Mouse (Mus musculus) midbrain, embryonic 11.5 days (tissue): ENCODE measurements around the gene Ttc1. TPM values are rescaled to one million over a fixed set of nuclear protein-coding genes. Genes with fewer than 3 reads are reported as not detected.

ENCODE experiments used
- ATAC-seq: fragments of 200-750 bp; cut with Nextera tagmentation; 2 replicates; pipeline ENCODE4 v1.8.0; 2017; ENCODE audit warnings: moderate TSS enrichment, moderate library complexity; ENCODE audit not compliant: low FRiP score
- DNase-seq: peaks from one replicate; pipeline ENCODE4 v3.0.0; 2015; ENCODE audit warnings: low spot score; ENCODE audit errors: missing footprints
- H3K27ac ChIP-seq: fragments of 300-500 bp; sonication (generic); 2 replicates; pipeline ENCODE4 v1.5.1; 2014; ENCODE audit warnings: low read depth, low read length
- H3K27me3 ChIP-seq: fragments of 300-500 bp; sonication (generic); 2 replicates; pipeline ENCODE4 v1.6.1; 2014; ENCODE audit warnings: mild to moderate bottlenecking, low read length, moderate library complexity, mixed read lengths; ENCODE audit not compliant: control insufficient read depth, insufficient read depth
- H3K36me3 ChIP-seq: fragments of 300-500 bp; sonication (generic); 2 replicates; pipeline ENCODE4 v1.6.1; 2014; ENCODE audit warnings: mild to moderate bottlenecking, low read length, moderate library complexity, mixed read lengths; ENCODE audit not compliant: control insufficient read depth, insufficient read depth
- H3K4me1 ChIP-seq: fragments of 300-500 bp; sonication (generic); 2 replicates; pipeline ENCODE4 v1.6.1; 2014; ENCODE audit warnings: low read length; ENCODE audit not compliant: control insufficient read depth, insufficient read depth
- H3K4me2 ChIP-seq: fragments of 300-500 bp; sonication (generic); 2 replicates; pipeline ENCODE4 v1.6.1; 2014; ENCODE audit warnings: mild to moderate bottlenecking, moderate library complexity
- H3K4me3 ChIP-seq: fragments of 300-500 bp; sonication (generic); 2 replicates; pipeline ENCODE4 v1.5.1; 2014; ENCODE audit warnings: low read depth, low read length
- H3K9ac ChIP-seq: fragments of 300-500 bp; sonication (generic); 2 replicates; pipeline ENCODE4 v1.6.1; 2014; ENCODE audit warnings: low read length
- H3K9me3 ChIP-seq: fragments of 300-500 bp; sonication (generic); 2 replicates; pipeline ENCODE4 v1.6.1; 2016; ENCODE audit warnings: low read length; ENCODE audit not compliant: control insufficient read depth
- WGBS: fragments of 180-500 bp; shearing (Covaris S2); extraction: QIAGEN DNeasy Blood & Tissue Kit; methylation state at CpG from one replicate; pipeline ENCODE4 v1.1.7; 2014; 5-methylcytosine and 5-hydroxymethylcytosine counted together
- polyA plus RNA-seq: library from polyadenylated mRNA; unstranded; fragments of >200 nt; fragmentation: Nextera tagmentation; extraction: Ambion mirVana; gene quantifications from 2 replicates; pipeline ENCODE4 v1.2.1, GENCODE M21; 2014

The Ttc1 gene
- polyA plus RNA-seq, 1 experiment from 2014 or later: 87.0 TPM

- ATAC-seq: peak; percentile 54
- Histone ChIP-seq H3K4me2 (peak overlapping the region; percentile 66), H3K9me3 (no peaks in the 10 kb centered on the region), H3K36me3 (peaks cover 3% of the 10 kb centered on the region; the same call in 1 of the 2 replicates), H3K9ac (peak overlapping the region; percentile 95), H3K4me3 (peak overlapping the region; percentile 93), H3K27ac (peak overlapping the region; percentile 81), H3K4me1 (peaks cover 9% of the 10 kb centered on the region), H3K27me3 (no peaks in the 10 kb centered on the region)
- peak; percentile 84 for DNase-seq
- WGBS: under 1% methylated on average over 70 of the region's 72 CpGs
Observed at GRCm38 (mm10) chr11:43682415-43683217, 65.2 kb downstream of the Ttc1 start.

DNA sequence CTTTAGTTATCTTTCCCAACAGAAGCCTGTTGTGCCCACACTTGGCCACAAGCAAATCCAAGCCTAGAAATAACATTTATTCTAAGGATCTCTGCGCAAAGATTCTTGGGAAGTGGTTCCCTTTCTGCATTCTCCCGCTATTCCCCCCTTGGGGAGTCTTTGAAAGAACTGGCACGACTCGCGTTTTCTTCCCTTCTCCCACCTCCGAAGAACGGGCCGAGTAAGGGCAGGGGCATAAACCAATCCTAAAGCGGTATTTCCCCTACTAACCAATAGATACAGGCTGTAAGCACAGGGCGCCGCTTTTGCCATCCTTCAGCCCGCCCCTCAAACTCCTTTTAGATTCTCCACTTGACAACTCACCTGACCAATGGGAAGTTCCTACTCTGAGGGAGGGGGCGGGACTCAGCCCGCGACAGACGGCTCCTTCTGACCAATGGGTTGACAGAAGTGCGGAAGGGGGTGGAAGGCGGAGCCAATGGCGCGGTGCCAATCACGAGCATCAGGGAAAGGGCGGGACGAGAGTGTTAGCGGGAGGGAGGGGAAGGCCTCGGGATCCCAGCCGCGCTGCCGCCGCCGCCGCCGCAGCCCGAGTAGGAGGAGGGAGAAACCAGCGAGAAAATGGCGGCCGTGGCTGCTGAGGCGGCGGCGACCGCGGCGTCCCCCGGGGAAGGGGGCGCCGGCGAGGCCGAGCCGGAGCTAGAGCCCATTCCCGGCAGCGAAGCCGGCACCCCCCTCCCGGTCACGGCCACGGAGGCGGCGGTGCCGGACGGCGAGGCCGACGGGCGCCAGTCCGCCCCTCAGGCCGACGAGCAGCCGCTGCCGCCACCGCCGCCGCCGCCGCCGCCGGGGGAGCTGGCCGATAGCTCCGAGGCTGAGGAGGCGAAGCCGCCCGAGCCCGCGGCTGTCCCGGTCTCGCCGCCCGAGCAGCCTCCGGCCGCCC lies 66.1 kb downstream of the Ttc1 start, which contains the start of gene Pwwp2a:
Gene Pwwp2a (plus strand): TSS at position 527 of the 943 bp plus-strand sequence.
- no peaks in the 10 kb centered on the region for H3K27me3 ChIP-seq
- H3K36me3 ChIP-seq: peaks cover 3% of the 10 kb centered on the region; the same call in 1 of the 2 replicates
- peak within 1 kb of the TSS; percentile 81 for H3K27ac ChIP-seq
- no peaks in the 10 kb centered on the region for H3K9me3 ChIP-seq
- H3K4me3 ChIP-seq: peak within 1 kb of the TSS; percentile 93
- H3K4me1 ChIP-seq: peaks cover 9% of the 10 kb centered on the region
- WGBS: under 1% methylated on average over 71 of the region's 87 CpGs
- DNase-seq (peak; percentile 100), ATAC-seq (peak; percentile 99)
- H3K4me2 ChIP-seq: peak within 1 kb of the TSS; percentile 66
- peak within 1 kb of the TSS; percentile 95 for H3K9ac ChIP-seq

Other genes with a start within 250 kb of the Ttc1 start
- 35.7 and 40.2 TPM in 2 replicates for gene Ccnjl, start 219.2 kb downstream of the Ttc1 start, polyA plus RNA-seq
- gene 4933415A04Rik, start 161.0 kb downstream of the Ttc1 start, polyA plus RNA-seq: 10.1 and 11.3 TPM in 2 replicates
- not detected in 2 replicates for gene Fabp6, start 146.5 kb downstream of the Ttc1 start, polyA plus RNA-seq
- gene Pwwp2a, start 66.0 kb downstream of the Ttc1 start, polyA plus RNA-seq: 42.8 and 44.8 TPM in 2 replicates
- gene Adra1b, start 153.2 kb upstream of the Ttc1 start, polyA plus RNA-seq: 0.31 and 0.48 TPM in 2 replicates